Mouse (Mus musculus): ENCODE measurements around the gene Npm1.

DNA sequence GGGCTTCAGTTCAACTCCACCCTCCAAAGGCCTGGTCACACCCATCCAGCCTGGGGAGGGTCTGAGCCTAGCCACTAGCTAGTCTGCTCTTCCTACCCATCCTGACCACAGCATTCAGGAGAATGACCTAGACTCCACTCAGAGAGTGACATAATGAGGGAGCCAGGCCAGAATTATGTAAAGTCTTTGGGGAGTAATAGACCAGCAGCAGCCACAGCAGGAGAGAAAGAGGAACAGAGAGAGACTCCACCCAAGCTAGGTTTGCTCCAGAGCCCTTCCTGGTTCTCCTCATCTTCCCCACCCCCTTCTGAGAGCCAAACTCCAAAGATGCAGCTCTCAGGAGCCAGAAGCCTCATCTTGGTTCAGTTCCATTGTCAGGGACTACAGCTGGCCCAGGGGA is 35.9 kb downstream of the Npm1 start:
- TF ChIP-seq POLR2A (IDR thresholded peaks at IDR 0.05; ENCODE audit: insufficient read depth, low read depth, low read length): no peak
- no peak for TF ChIP-seq CTCF (IDR thresholded peaks at IDR 0.05)
- TF ChIP-seq EP300 (IDR thresholded peaks at IDR 0.05; ENCODE audit: insufficient read depth, low read depth, low read length): no peak

Data from heart, adult 2 months (tissue).